ENCODE assay signal across 8 mouse cellular contexts in genomic region chr9:72652961-72653360, GRCm38 (mm10). TPM values are rescaled to one million over a fixed set of nuclear protein-coding genes. Genes with fewer than 3 reads are reported as not detected.
A peak's percentile ranks its signal among the peaks of the same experiment; 100 is the strongest.
DNase-seq lines count a peak whose midpoint lies in the region; ATAC-seq and TF ChIP-seq lines count a peak whose summit lies in the region.

No protein-coding gene starts in this region.

- H3K4me1 ChIP-seq in heart, embryonic 10.5 days, result peaks cover 45% of the 10 kb centered on the region
- peaks cover 24% of the 10 kb centered on the region for H3K4me1 ChIP-seq in limb, embryonic 14.5 days (ENCODE audit: control insufficient read depth, insufficient read depth, low read length)
- peaks cover 16% of the 10 kb centered on the region for H3K4me1 ChIP-seq in stomach, embryonic 16.5 days (ENCODE audit: control insufficient read depth, insufficient read depth, low read length)

- TF ChIP-seq POLR2A in limb, embryonic 14.5 days (IDR thresholded peaks at IDR 0.05; ENCODE audit: borderline replicate concordance, extremely low read depth, insufficient read depth, insufficient read length), result no peak

- WGBS in heart, embryonic 10.5 days, result 18% methylated on average over 8 of the region's 8 CpGs
- 3% methylated on average over 8 of the region's 8 CpGs for WGBS in limb, embryonic 14.5 days
- WGBS in stomach, embryonic 16.5 days, result 18% methylated on average over 8 of the region's 8 CpGs

- no peaks in the 10 kb centered on the region for H3K36me3 ChIP-seq in heart, embryonic 10.5 days
- no peaks in the 10 kb centered on the region for H3K36me3 ChIP-seq in limb, embryonic 14.5 days (ENCODE audit: control insufficient read depth, insufficient read depth, low read length)
- H3K36me3 ChIP-seq in stomach, embryonic 16.5 days (ENCODE audit: control insufficient read depth, insufficient read depth, low read length), result no peaks in the 10 kb centered on the region

- H3K4me3 ChIP-seq in heart, embryonic 10.5 days, result no peak overlapping the region; the same call in 1 of the 2 replicates
- peak overlapping the region; percentile 10; the same call in 1 of the 2 replicates for H3K4me3 ChIP-seq in limb, embryonic 14.5 days (replicated peaks; ENCODE audit: low read length)
- H3K4me3 ChIP-seq in stomach, embryonic 16.5 days (replicated peaks; ENCODE audit: low read length), result 0 out of 2 replicates have a peak overlapping the region, but pooled peaks have one; percentile 4

- peak overlapping the region; percentile 45 for H3K4me2 ChIP-seq in limb, embryonic 14.5 days (replicated peaks; ENCODE audit: low read depth, low read length, severe bottlenecking)
- H3K4me2 ChIP-seq in stomach, embryonic 16.5 days (ENCODE audit: low read depth, low read length), result peak overlapping the region; percentile 41

- H3K27ac ChIP-seq in heart, embryonic 10.5 days, result peak overlapping the region; percentile 82
- H3K27ac ChIP-seq in limb, embryonic 14.5 days (replicated peaks; ENCODE audit: low read depth, low read length), result peak overlapping the region; percentile 79
- H3K27ac ChIP-seq in stomach, embryonic 16.5 days (ENCODE audit: low read length), result peak overlapping the region; percentile 90

- peak overlapping the region; percentile 34; the same call in 1 of the 2 replicates for H3K9ac ChIP-seq in limb, embryonic 14.5 days (ENCODE audit: low read depth, low read length, severe bottlenecking)
- no peak overlapping the region for H3K9ac ChIP-seq in stomach, embryonic 16.5 days (ENCODE audit: low read length)

- peak; percentile 89 for ATAC-seq in limb, embryonic 14.5 days (ENCODE audit: low FRiP score, low read depth)
- peak; percentile 77 for ATAC-seq in stomach, embryonic 16.5 days (ENCODE audit: insufficient read depth, low FRiP score)

- H3K27me3 ChIP-seq in heart, embryonic 10.5 days (ENCODE audit: insufficient read depth, poor library complexity, severe bottlenecking), result no peaks in the 10 kb centered on the region
- H3K27me3 ChIP-seq in limb, embryonic 14.5 days (ENCODE audit: control insufficient read depth, insufficient read depth, low read length), result no peaks in the 10 kb centered on the region
- no peaks in the 10 kb centered on the region for H3K27me3 ChIP-seq in stomach, embryonic 16.5 days (ENCODE audit: control insufficient read depth, insufficient read depth, low read length)

- DNase-seq in R1 (ENCODE audit: low read depth, low spot score), result peak; percentile 79
- DNase-seq in embryo, embryonic 9.5 days (ENCODE audit: extremely low spot score), result peak; percentile 66
- no peak for DNase-seq in heart, embryonic 10.5 days (ENCODE audit: low spot score)
- DNase-seq in limb, embryonic 14.5 days (ENCODE audit: low spot score), result peak; percentile 91
- no peak for DNase-seq in right cerebral cortex, postnatal 14 days
- DNase-seq in c-Kit-positive CD71-positive TER-119-positive erythroid progenitor cells, embryonic 14.5 days (ENCODE audit: low spot score), result no peak
- no peak for DNase-seq in spleen, postnatal 10 days (ENCODE audit: low spot score in 2 of 2)

- H3K9me3 ChIP-seq in heart, embryonic 10.5 days, result no peaks in the 10 kb centered on the region
- no peaks in the 10 kb centered on the region for H3K9me3 ChIP-seq in limb, embryonic 14.5 days (ENCODE audit: control insufficient read depth, low read length)
- H3K9me3 ChIP-seq in stomach, embryonic 16.5 days (replicated peaks; ENCODE audit: control insufficient read depth, low read length), result no peaks in the 10 kb centered on the region

RNA-seq across cellular contexts. Expression of gene Nedd4, which starts 9.2 kb away (rescaled TPM):
- polyA plus RNA-seq in heart, embryonic 10.5 days (2016; fragmentation: Nextera tagmentation; extraction: Ambion mirVana), result 515 and 584 TPM in 2 replicates
- 783 and 859 TPM in 2 replicates for polyA plus RNA-seq in limb, embryonic 14.5 days (2012; rRNA removed)
- polyA plus RNA-seq in limb, embryonic 14.5 days (2014; fragmentation: Nextera tagmentation; extraction: Ambion mirVana), result 684 and 772 TPM in 2 replicates
- polyA plus RNA-seq in stomach, embryonic 16.5 days (2015; fragmentation: Nextera tagmentation; extraction: Ambion mirVana), result 548 TPM in 2 replicates

Comparison
In these comparisons a context has a peak if more than half of its experiments do, and no peak if none do; other contexts are left out.
1. DNase-seq: peak in R1 (single experiment), embryo, embryonic 9.5 days (single experiment) and limb, embryonic 14.5 days (single experiment); none in heart, embryonic 10.5 days (single experiment), right cerebral cortex, postnatal 14 days (single experiment), c-Kit-positive CD71-positive TER-119-positive erythroid progenitor cells, embryonic 14.5 days (single experiment) and spleen, postnatal 10 days (0 of 2).
2. Peak in every context shown above with its lines, with median percentiles within 50 percentile points of each other: H3K27ac ChIP-seq.